Mouse (Mus musculus) urinary bladder, postnatal 25 days (tissue): ENCODE measurements at regions not wholly inside any gene's neighbourhood (a gene's known extent, or its start where the extent isn't known, plus 50 kb on each side); places are given as distances from the start of the nearest gene placed in this dataset.

Experiments
- DNase-seq: peaks from one replicate; pipeline ENCODE4 v3.0.0; 2022; ENCODE audit warnings: low spot score

- no peak for DNase-seq
These were observed 200.3 kb downstream of the Sox9 start for GRCm38 (mm10) chr11:112982165-112982801.

- DNase-seq: no peak
These were observed 201.0 kb downstream of the Sox9 start for GRCm38 (mm10) chr11:112982802-112983591.

GRCm38 (mm10) chr11:112986029-112986573, 204.1 kb downstream of the Sox9 start:
- DNase-seq: no peak

GRCm38 (mm10) chr11:112987782-112988181, 205.8 kb downstream of the Sox9 start:
- peak; percentile 41 for DNase-seq

- DNase-seq: no peak
These were observed 206.9 kb downstream of the Sox9 start for GRCm38 (mm10) chr11:112988900-112989299.

GRCm38 (mm10) chr11:112989981-112990512, 208.0 kb downstream of the Sox9 start:
- peak; percentile 37 for DNase-seq

- DNase-seq: no peak
These were observed 208.7 kb downstream of the Sox9 start for GRCm38 (mm10) chr11:112990751-112991150.

GRCm38 (mm10) chr11:112991862-112992261, 209.8 kb downstream of the Sox9 start:
- DNase-seq: no peak

- no peak for DNase-seq
These were observed 217.0 kb downstream of the Sox9 start for GRCm38 (mm10) chr11:112998777-112999583.

GRCm38 (mm10) chr11:113001071-113001470, 219.0 kb downstream of the Sox9 start:
- DNase-seq: no peak

- no peak for DNase-seq
These were observed 223.9 kb downstream of the Sox9 start for GRCm38 (mm10) chr11:113005895-113006294.

- DNase-seq: no peak
These were observed 226.5 kb downstream of the Sox9 start for GRCm38 (mm10) chr11:113008521-113008920.

GRCm38 (mm10) chr11:113009376-113009775, 227.4 kb downstream of the Sox9 start:
- DNase-seq: no peak

- no peak for DNase-seq
These were observed 228.9 kb downstream of the Sox9 start for GRCm38 (mm10) chr11:113010906-113011305.

- DNase-seq: no peak
These were observed 232.4 kb downstream of the Sox9 start for GRCm38 (mm10) chr11:113014186-113015010.

GRCm38 (mm10) chr11:113015686-113016304, 233.8 kb downstream of the Sox9 start:
- DNase-seq: no peak

- no peak for DNase-seq
These were observed 235.0 kb downstream of the Sox9 start for GRCm38 (mm10) chr11:113016801-113017715.

- DNase-seq: no peak
These were observed 239.5 kb downstream of the Sox9 start for GRCm38 (mm10) chr11:113021533-113021932.

GRCm38 (mm10) chr11:113026994-113027393, 245.0 kb downstream of the Sox9 start:
- no peak for DNase-seq
